Mouse (Mus musculus): ENCODE data around the gene Hoxc5. TPM values are rescaled to one million over a fixed set of nuclear protein-coding genes. Genes with fewer than 3 reads are reported as not detected.

Gene Hoxc5
- polyA plus RNA-seq, 1 experiment from 2014 or later: 18.8 TPM

GRCm38 (mm10) chr15:103027266-103028235, 60.3 kb downstream of the Hoxc5 start:
- H3K4me2 ChIP-seq: peak overlapping the region; percentile 63
- H3K27ac ChIP-seq (replicated peaks): peak overlapping the region; percentile 92
- H3K27me3 ChIP-seq: no peaks in the 10 kb centered on the region
- 3% methylated on average over 43 of the region's 43 CpGs for WGBS
- H3K4me3 ChIP-seq: peak overlapping the region; percentile 38
- peaks cover 97% of the 10 kb centered on the region for H3K4me1 ChIP-seq (replicated peaks)
- H3K9me3 ChIP-seq: no peaks in the 10 kb centered on the region
- no peaks in the 10 kb centered on the region for H3K36me3 ChIP-seq
- peak overlapping the region; percentile 81 for H3K9ac ChIP-seq
- no peak for ATAC-seq (ENCODE audit: low read depth)

GRCm38 (mm10) chr15:103028916-103029512, 61.8 kb downstream of the Hoxc5 start:
- Histone ChIP-seq H3K4me2 (peak overlapping the region; percentile 63), H3K4me1 (replicated peaks) (peaks cover 97% of the 10 kb centered on the region), H3K27ac (replicated peaks) (peak overlapping the region; percentile 92), H3K9me3 (no peaks in the 10 kb centered on the region), H3K27me3 (no peaks in the 10 kb centered on the region), H3K4me3 (peak overlapping the region; percentile 38; the same call in 1 of the 2 replicates), H3K36me3 (no peaks in the 10 kb centered on the region), H3K9ac (peak overlapping the region; percentile 81; the same call in 1 of the 2 replicates)
- ATAC-seq (ENCODE audit: low read depth): no peak
- WGBS: 19% methylated on average over 9 of the region's 9 CpGs

DNA sequence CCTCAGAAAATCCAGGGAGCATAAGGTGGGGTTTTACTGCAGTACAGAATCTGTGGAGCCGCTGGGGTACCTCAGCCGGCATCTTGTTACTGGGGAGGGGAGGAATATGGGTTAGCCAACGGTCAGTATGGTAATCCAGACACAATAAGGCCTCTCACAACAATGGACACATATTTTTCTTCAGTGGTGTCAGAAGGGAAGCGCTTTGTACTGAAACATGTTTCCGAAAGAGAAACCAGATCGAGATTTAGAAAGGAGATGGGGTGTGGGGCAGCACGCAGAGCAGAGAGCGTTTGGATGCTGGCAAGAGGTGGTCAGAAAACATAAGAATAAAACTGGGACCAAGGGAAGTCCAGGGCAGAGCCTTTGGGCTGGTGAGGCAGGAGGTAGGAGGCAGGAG, 62.9 kb downstream of the Hoxc5 start:
- Histone ChIP-seq H3K4me3 (peak overlapping the region; percentile 19), H3K4me2 (peak overlapping the region; percentile 63), H3K9ac (peak overlapping the region; percentile 70), H3K9me3 (no peaks in the 10 kb centered on the region), H3K36me3 (no peaks in the 10 kb centered on the region), H3K27me3 (no peaks in the 10 kb centered on the region), H3K27ac (replicated peaks) (peak overlapping the region; percentile 92), H3K4me1 (replicated peaks) (peaks cover 97% of the 10 kb centered on the region)
- WGBS: 7% methylated on average over 8 of the region's 8 CpGs
- ATAC-seq (ENCODE audit: low read depth): no peak

- WGBS: 0% methylated on average over 2 of the region's 3 CpGs
- Histone ChIP-seq H3K27ac (replicated peaks) (peak overlapping the region; percentile 97), H3K36me3 (no peaks in the 10 kb centered on the region), H3K9ac (peak overlapping the region; percentile 62), H3K27me3 (no peaks in the 10 kb centered on the region), H3K4me1 (replicated peaks) (peaks cover 97% of the 10 kb centered on the region), H3K4me2 (peak overlapping the region; percentile 67), H3K4me3 (peak overlapping the region; percentile 22; the same call in 1 of the 2 replicates), H3K9me3 (no peaks in the 10 kb centered on the region)
- ATAC-seq (ENCODE audit: low read depth): no peak
Observed at GRCm38 (mm10) chr15:103032167-103032566, 64.9 kb downstream of the Hoxc5 start.

DNA sequence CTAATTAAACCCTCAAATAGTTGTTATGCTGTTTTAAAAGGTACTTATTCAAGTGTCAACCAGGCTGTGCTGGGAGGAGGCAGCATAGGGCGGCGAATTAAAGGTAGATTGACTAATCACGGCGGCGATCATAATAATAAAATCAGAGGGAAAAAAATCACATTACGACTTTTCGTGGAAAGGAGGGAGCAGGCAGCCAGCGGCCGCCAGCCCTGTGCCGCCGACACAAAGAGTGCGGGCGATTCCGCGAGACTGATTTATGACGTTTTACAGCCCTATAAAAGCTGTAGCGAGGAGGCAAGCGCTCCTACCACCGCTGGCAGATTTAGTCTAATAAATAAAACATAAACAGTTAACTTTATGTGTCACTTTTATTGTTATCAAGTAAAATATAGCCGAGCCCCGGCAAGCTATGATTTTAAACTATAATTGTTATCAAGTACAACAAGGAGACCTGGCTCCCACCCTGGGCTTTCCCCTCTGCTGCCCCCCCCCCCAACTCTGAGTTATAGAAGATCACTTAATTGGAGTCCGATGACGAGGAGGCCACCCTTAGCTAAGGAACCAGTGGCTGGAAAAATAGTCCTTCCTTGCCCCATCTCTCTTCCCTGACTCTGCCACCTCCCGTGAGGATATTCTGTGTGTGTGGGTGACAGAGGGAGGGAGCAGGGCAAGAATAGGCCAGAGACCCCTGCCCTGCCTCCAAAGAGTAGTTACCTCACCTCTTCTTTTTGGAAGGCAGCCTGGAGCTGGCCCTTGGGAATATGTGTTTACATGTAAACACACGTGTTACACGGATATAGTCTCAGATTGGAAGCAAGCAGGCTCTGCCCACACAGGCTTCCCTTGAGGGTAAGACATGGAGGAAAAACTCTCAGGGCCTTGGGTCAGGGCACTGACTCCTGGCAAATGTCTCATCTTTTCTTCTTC, 65.7 kb downstream of the Hoxc5 start:
- Histone ChIP-seq H3K9ac (peak overlapping the region; percentile 62), H3K9me3 (no peaks in the 10 kb centered on the region), H3K36me3 (no peaks in the 10 kb centered on the region), H3K27me3 (no peaks in the 10 kb centered on the region), H3K27ac (replicated peaks) (peak overlapping the region; percentile 97), H3K4me1 (replicated peaks) (peaks cover 97% of the 10 kb centered on the region), H3K4me2 (peak overlapping the region; percentile 67), H3K4me3 (peak overlapping the region; percentile 22)
- 1% methylated on average over 26 of the region's 26 CpGs for WGBS
- ATAC-seq (ENCODE audit: low read depth): peak; percentile 59

DNA sequence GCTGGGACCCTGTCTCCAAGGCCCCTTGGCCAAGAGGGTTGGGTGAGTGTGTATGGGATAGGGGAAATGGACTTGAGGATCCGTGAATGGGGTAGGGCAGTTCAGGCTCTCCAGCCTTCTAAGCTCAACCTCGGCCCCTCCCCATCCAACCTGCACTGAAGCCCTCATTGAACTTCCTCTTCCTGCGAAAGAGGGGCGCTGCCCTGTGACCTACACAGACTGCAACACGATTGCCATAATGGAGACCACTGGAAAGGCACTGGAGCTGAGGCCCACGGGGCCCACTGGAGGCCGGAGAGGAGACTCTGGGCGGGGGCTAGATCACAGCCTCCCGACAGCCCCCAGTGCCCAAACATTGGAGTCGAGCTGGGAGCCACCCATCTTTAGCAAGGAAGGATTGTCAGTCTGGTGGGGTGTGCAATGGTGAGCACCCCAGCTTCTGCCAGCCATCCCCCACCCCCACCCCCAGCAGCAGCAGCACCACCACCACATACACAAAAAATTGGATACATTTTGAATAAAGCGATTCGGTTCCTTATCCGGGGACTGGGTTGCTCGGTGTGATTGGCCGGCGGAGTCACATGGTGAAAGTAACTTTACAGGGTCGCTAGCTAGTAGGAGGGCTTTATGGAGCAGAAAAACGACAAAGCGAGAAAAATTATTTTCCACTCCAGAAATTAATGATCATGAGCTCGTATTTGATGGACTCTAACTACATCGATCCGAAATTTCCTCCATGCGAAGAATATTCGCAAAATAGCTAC, 67.0 kb downstream of the Hoxc5 start:
- Histone ChIP-seq H3K9me3 (no peaks in the 10 kb centered on the region), H3K36me3 (no peaks in the 10 kb centered on the region), H3K4me2 (peak overlapping the region; percentile 67), H3K4me1 (replicated peaks) (peaks cover 97% of the 10 kb centered on the region), H3K27me3 (no peaks in the 10 kb centered on the region), H3K4me3 (peak overlapping the region; percentile 46), H3K27ac (replicated peaks) (peak overlapping the region; percentile 97), H3K9ac (peak overlapping the region; percentile 77)
- peak; percentile 26; the same call in 1 of the 2 replicates for ATAC-seq (ENCODE audit: low read depth)
- 2% methylated on average over 24 of the region's 24 CpGs for WGBS

GRCm38 (mm10) chr15:103034807-103035547, 67.7 kb downstream of the Hoxc5 start:
- H3K36me3 ChIP-seq: no peaks in the 10 kb centered on the region
- peak overlapping the region; percentile 46 for H3K4me3 ChIP-seq
- no peaks in the 10 kb centered on the region for H3K27me3 ChIP-seq
- peak overlapping the region; percentile 67 for H3K4me2 ChIP-seq
- no peaks in the 10 kb centered on the region for H3K9me3 ChIP-seq
- under 1% methylated on average over 34 of the region's 34 CpGs for WGBS
- peaks cover 97% of the 10 kb centered on the region for H3K4me1 ChIP-seq (replicated peaks)
- peak overlapping the region; percentile 77 for H3K9ac ChIP-seq
- peak overlapping the region; percentile 97 for H3K27ac ChIP-seq (replicated peaks)
- peak; percentile 90 for ATAC-seq (ENCODE audit: low read depth)

DNA sequence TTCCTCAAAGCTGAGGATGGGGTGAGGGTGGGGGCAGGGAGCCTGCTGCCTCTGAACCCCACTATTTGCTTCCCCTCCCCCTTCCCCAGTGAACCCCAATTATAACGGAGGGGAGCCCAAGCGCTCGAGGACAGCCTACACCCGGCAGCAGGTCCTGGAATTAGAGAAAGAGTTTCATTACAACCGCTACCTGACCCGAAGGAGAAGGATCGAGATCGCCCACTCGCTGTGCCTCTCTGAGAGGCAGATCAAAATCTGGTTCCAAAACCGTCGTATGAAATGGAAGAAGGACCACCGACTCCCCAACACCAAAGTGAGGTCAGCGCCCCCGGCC, 68.3 kb downstream of the Hoxc5 start:
- Histone ChIP-seq H3K27ac (replicated peaks) (peak overlapping the region; percentile 97), H3K9me3 (no peaks in the 10 kb centered on the region), H3K4me3 (peak overlapping the region; percentile 46), H3K9ac (peak overlapping the region; percentile 77), H3K36me3 (no peaks in the 10 kb centered on the region), H3K4me2 (peak overlapping the region; percentile 67), H3K27me3 (no peaks in the 10 kb centered on the region), H3K4me1 (replicated peaks) (peaks cover 97% of the 10 kb centered on the region)
- under 1% methylated on average over 14 of the region's 14 CpGs for WGBS
- ATAC-seq (ENCODE audit: low read depth): peak; percentile 9

DNA sequence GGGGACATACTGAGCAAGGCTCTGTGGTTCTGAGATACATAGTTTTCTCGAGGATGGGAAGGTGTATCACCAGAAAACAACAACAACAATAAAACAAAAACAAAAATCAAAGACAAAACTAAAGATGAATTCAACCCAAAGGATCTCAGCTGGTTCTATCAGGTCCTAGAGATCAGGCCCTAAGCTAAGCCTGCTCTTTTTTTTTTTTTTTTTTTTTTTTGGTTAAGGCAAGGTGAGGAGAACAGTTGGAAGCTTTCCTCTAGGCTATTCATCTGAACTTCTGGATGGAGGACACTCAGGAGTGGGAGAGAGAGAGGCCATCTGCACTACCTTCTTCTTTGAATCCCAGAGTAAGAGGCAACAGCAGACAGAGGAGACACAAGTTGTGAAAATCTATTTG, 70.3 kb downstream of the Hoxc5 start:
- H3K4me1 ChIP-seq (replicated peaks): peaks cover 99% of the 10 kb centered on the region

GRCm38 (mm10) chr15:103038701-103039480, 71.6 kb downstream of the Hoxc5 start:
- H3K4me2 ChIP-seq: peak overlapping the region; percentile 67
- H3K27me3 ChIP-seq: no peaks in the 10 kb centered on the region
- H3K4me1 ChIP-seq (replicated peaks): peaks cover 99% of the 10 kb centered on the region
- WGBS: 6% methylated on average over 10 of the region's 10 CpGs
- no peaks in the 10 kb centered on the region for H3K9me3 ChIP-seq
- ATAC-seq (ENCODE audit: low read depth): no peak
- no peaks in the 10 kb centered on the region for H3K36me3 ChIP-seq
- H3K4me3 ChIP-seq: peak overlapping the region; percentile 46
- peak overlapping the region; percentile 85 for H3K27ac ChIP-seq (replicated peaks)
- H3K9ac ChIP-seq: peak overlapping the region; percentile 77

More for the DNA sequence above, 70.3 kb downstream of the Hoxc5 start:
- H3K27ac ChIP-seq (replicated peaks): peak overlapping the region; percentile 97
- H3K4me2 ChIP-seq: peak overlapping the region; percentile 67
- H3K27me3 ChIP-seq: no peaks in the 10 kb centered on the region
- peak overlapping the region; percentile 46 for H3K4me3 ChIP-seq
- no peak for ATAC-seq (ENCODE audit: low read depth)
- no peaks in the 10 kb centered on the region for H3K36me3 ChIP-seq
- H3K9me3 ChIP-seq: no peaks in the 10 kb centered on the region
- whole genome bisulfite sequencing: 17% methylated on average over 1 of the region's 1 CpGs
- H3K9ac ChIP-seq: peak overlapping the region; percentile 77
